Comparison of ENCODE assay signal across 13 mouse cellular contexts in the genomic region with DNA sequence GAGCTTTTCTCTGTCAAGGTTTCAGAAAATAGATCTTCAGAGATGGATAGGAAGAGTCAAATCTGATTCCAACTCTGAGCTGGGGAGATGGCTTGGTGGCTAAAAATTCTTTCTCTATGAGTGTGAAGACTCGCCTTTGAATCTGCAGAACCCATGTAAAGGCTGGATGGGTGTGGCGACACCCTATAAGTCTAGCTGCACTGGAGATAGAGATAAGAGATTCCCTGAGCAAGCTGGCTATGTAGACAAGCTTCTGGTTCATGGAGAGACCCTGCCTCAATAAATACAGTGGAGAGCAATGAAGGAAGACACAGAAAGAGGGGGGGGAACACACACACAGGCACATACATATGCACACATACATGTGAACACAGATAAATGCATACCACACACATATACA.
"Had no signal": no experiment of that assay in that cellular context is flagged by ENCODE, and none has a peak within 500 bp of the region (broad histone marks: within the 10 kb centered on the region; RNA-seq: fewer than 3 reads in every experiment).

No protein-coding gene starts in this region.

- H3K27ac ChIP-seq: kidney, embryonic 15.5 days; midbrain, embryonic 12.5 days had no signal

- ATAC-seq: intestine, embryonic 16.5 days; midbrain, embryonic 16.5 days had no signal

- H3K4me3 ChIP-seq: kidney, embryonic 15.5 days; midbrain, embryonic 12.5 days; neural tube, embryonic 13.5 days had no signal

- H3K36me3 ChIP-seq: kidney, embryonic 15.5 days; midbrain, embryonic 12.5 days; neural tube, embryonic 13.5 days had no signal

- H3K4me2 ChIP-seq: kidney, embryonic 15.5 days; lung, embryonic 14.5 days; midbrain, embryonic 12.5 days; neural tube, embryonic 13.5 days had no signal

- H3K9ac ChIP-seq: kidney, embryonic 15.5 days; lung, embryonic 14.5 days; midbrain, embryonic 12.5 days; neural tube, embryonic 13.5 days had no signal

- DNase-seq: kidney, adult 2 months; kidney, postnatal 14 days; left cerebral cortex, postnatal 4 days; lung, embryonic 14.5 days; lung, postnatal 10 days; lung, postnatal 4 days; right cerebral cortex, postnatal 25 days; thymus, postnatal 36 days had no signal

- H3K9me3 ChIP-seq: kidney, embryonic 15.5 days; midbrain, embryonic 12.5 days; neural tube, embryonic 13.5 days had no signal

- H3K27me3 ChIP-seq: kidney, embryonic 15.5 days; midbrain, embryonic 12.5 days; neural tube, embryonic 13.5 days had no signal
